Mouse (Mus musculus): ENCODE measurements around the gene Xpnpep1.

Gene Xpnpep1

GRCm38 (mm10) chr19:53040164-53041132 is at the start of gene Xpnpep1:
TSS of gene Xpnpep1 (minus strand) at chr19:53040214.
- peak; percentile 42 for DNase-seq

- no peak for DNase-seq
These were observed 47.5 kb upstream of the Xpnpep1 start for GRCm38 (mm10) chr19:53087268-53088143.

GRCm38 (mm10) chr19:53086861-53087260 is 46.8 kb upstream of the Xpnpep1 start:
- DNase-seq: no peak

DNA sequence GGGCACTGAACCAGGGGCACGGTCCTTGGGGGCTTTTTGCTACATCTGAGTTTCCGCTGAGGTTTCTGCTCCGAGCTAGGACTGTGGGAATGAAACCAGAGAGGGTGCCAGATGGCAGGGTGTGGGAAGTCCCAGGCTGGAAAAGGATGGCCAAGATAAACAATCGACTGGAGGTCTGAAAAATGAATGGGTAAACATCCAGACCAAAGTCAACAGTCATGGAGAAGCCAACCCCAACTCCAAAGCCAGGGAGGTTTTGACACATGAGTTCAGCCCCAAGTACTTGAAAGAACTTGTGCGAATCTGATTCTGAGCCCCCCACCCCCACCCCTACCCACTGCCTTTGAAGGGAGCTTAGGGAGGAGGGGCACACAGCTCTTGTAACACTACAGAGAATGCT is 44.7 kb upstream of the Xpnpep1 start:
- peak; percentile 67 for DNase-seq

DNA sequence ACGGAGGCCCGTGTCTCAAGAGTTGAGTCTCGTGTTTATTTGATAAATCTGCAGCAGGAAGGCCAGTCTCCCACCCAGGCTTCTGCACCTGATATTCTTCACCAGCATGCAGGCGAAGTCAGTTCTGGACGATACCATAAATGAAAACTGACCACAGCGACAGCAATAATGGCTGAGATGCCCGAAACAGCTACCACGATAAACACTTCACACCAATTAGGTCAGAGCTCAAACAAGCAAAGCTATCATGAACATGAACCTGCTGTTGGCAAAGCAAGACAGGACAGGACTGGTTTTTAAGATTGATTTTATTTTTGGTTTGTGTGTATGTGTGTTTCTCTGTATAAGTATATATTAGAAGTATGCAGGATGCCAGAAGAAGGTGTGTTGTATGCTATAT is 42.8 kb upstream of the Xpnpep1 start:
- no peak for DNase-seq

- peak; percentile 30 for DNase-seq
These were observed 41.3 kb upstream of the Xpnpep1 start for GRCm38 (mm10) chr19:53081339-53081738.

DNA sequence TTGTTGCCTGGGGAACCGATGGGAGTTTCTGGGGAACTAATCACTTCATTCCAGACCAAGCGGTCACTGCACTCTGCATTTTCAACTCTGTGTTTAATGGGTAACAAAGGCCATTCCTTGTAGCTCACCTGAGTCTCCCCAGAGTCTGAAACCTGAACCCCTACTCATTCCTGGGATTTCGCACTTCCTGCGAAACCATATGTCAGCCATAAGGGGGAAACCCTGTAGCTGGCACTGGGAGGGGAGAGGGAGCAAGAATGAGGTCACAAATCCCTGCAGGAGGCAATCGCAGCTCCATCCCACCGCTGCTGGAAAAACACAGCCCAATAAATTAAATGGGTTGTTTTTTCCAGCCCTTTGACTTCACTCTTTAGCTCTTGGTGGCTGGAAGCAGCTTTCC is 40.9 kb upstream of the Xpnpep1 start:
- peak; percentile 70 for DNase-seq

DNA sequence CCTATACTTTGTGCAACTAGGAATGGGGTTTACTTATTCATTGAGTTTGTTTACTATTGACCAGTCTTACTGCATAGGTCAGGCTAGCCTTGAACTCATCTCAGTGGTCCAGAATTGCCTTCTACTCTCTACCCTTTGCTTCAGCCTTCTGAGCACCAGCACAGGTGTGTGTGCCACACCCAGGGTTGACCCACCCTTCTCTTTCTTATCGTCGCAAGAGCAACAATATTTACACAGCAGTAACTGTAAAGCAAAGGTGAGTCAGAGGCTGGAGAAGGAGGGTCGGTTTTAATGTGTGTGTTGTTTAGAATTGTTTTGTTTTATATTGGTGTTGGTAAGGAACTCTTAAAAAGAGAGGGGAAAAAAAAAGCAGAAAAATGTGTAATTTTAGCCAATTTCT is 40.5 kb upstream of the Xpnpep1 start:
- DNase-seq: no peak

- DNase-seq: no peak
These were observed 40.0 kb upstream of the Xpnpep1 start for GRCm38 (mm10) chr19:53080026-53080425.

GRCm38 (mm10) chr19:53078271-53079085 is 38.5 kb upstream of the Xpnpep1 start:
- peak; percentile 59 for DNase-seq

GRCm38 (mm10) chr19:53077278-53077677 is 37.3 kb upstream of the Xpnpep1 start:
- no peak for DNase-seq

- DNase-seq: peak; percentile 98
These were observed 36.4 kb upstream of the Xpnpep1 start for GRCm38 (mm10) chr19:53076238-53076981.

DNA sequence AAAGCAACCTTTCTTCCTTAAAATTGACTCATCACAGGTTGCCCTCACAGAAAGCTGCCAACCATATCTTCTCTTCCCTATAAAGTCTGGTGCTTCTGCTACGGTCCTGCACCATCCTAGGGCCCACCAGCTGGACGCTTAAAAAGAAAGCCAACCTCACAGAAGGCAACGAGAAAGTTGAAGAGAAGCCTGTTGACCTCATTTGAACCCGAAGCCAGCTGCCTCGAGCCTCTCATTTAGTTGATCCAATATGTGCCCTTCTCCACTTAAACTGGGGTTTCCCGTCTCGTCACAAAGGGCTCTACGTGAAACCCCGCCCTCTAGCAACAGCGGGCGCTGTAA is 35.9 kb upstream of the Xpnpep1 start:
- no peak for DNase-seq

DNA sequence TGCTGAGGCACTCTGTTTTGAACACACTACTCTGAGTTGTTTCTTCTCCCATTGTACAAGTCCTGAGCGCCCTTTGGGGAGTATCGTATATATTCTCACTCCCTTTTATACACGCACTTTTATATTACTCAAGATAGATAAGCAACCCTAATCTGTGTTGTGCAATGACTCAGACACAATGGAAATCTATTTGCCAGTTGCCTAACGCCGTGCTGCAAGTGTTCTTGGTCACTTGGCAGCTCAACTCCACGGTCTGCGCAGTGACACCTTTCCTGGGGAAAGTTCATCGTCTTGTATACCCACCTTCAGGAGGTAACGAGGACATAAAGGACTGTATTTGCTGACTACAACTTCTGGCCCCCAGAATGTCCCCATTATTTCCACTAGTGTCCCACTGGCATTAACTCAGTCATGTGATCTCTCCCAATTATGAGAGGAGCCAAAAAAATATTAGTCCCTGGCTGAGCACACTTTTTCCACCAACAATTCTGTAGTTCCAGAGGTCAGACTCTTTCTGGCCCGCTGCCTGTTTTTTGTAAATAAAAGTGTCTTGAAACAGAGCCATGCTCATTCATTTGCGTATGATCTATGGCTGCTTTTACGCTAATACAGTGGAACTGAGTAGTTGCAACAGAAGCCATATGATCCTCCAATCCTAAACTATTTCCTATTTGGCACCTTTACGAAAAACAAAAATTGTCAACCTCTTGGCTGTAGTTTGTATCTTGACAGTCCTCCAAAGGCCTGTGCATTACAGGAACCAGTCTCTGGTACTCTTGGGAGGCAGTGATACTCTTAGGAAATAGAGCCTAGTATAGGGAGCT is 35.1 kb upstream of the Xpnpep1 start:
- peak; percentile 49 for DNase-seq

DNA sequence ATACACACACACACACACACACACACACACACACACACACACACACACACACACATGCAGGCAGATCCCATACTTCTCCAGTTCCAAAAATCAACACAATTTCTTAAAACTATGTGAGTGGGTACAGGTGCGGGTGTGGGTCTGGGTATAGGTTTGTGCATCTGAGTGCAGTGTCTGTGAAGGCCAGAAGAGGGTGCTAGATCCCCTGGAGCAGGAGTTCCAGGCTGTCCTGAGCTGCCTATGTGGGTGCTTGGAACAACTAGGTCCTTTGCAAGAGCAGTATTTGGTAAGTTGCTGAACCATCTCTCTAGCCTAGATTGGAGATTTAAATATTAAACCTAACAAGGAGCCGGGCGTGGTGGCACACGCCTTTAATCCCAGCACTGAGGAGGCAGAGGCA is 33.5 kb upstream of the Xpnpep1 start:
- peak; percentile 27 for DNase-seq

DNA sequence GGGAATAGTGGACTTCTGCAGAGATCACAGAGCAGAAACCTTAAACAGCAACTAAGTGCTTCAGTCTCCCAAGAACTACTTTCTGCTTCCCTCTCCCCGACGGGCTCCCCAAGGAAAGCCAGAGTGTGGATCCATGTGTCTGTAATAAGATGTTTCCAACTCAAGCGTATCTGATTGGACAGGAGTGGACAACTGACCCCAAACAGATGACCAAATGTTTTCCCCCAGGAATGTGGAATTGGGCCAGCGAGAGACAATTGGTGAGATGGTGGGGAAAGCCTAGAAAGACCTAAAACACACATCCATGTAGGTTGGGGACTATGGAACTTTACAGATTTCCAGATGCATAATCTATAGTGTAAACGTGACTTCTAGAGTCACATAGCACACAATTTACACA is 32.4 kb upstream of the Xpnpep1 start:
- DNase-seq: no peak

DNA sequence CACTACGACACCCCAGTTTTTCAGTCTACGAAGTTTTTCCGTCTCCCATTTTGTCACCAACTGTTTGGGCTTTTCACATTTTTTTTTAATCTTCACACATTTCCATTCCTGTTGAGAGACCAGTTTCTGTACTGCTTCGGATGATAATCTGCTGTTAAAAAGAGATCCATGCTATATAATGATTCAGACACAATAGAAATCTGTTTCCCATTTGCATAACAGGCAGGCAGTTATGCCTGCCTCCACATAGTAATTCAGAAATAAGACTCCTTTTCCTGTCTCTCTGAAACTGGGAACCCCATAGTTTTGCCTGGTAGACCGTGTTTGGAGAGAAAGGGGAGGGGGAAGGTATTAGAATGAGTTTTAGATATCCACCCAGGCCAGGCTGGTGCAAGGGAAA is 31.6 kb upstream of the Xpnpep1 start:
- no peak for DNase-seq

DNA sequence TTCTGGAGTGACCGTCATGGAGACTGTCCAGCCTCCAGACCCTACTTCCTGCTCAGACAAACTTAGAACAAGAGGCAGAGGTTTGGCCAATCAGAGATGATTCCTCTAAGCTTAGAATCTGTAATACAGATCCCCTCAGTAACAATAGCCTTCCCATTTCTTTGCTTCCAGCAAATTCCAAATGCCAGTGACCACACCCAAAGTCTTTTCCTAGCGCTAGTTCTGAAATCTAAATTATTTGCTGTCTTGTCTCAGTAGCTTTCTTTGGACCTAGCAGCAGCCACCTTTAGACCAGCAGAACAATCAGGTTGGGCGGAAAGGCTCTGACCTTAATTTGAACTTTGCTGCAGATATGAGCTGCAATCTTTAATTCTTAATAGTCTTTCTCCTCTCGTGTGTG is 30.9 kb upstream of the Xpnpep1 start:
- DNase-seq: no peak

DNA sequence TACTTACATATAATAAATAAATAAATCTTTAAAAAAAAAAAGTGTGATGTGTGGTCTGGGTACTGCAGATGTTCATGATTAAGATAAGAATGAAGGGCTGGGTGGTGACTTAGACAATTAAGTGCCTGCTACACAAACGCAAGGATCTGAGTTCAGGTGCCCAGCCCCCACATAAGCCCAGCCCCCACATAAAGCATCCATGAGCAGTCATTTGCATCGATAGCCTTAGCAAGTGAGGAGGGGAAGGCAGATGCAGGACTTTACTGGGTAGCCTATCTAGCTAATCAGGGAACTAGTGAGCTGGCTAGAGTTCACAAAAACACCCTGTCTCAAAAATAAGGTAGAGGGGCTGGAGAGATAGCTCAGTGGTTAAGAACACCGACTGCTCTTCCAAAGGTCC is 29.4 kb upstream of the Xpnpep1 start:
- DNase-seq: no peak

GRCm38 (mm10) chr19:53066934-53067333 is 26.9 kb upstream of the Xpnpep1 start:
- DNase-seq: no peak

DNA sequence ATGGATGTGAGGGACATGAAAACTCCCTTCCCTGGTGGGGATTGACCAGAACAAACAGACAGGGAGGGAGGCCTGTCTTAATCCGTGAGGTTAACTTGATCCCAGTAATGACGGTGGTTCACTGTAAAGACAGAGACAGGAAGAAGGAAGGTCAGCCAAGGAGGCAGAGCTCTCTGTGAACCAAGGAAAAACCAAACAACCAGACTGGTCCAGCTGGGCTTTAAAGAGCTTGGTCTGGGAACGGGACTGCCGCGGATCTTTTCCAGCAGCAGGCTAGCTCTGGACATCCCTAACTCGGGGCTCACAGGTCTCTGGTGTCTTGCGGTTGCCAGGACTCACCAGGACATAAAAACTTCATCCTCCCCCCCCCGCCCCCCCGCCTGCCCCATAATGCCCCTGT is 26.5 kb upstream of the Xpnpep1 start:
- DNase-seq: no peak

All from cerebellum, adult 11-12 months (tissue).